Mouse (Mus musculus) neural tube, embryonic 13.5 days (tissue): ENCODE measurements around the gene Gm4792. TPM values are rescaled to one million over a fixed set of nuclear protein-coding genes. Genes with fewer than 3 reads are reported as not detected.

Experiments used
- ATAC-seq: fragments of 200-750 bp; cut with Nextera tagmentation; 2 replicates; pipeline ENCODE4 v1.8.0; 2017; ENCODE audit warnings: low read depth, mild to moderate bottlenecking, moderate TSS enrichment, moderate library complexity
- H3K27ac ChIP-seq: fragments of 300-500 bp; sonication (generic); replicated peaks from 2 replicates; pipeline ENCODE4 v1.5.1; 2015; ENCODE audit warnings: moderate library complexity, mild to moderate bottlenecking, inconsistent platforms
- H3K27me3 ChIP-seq: fragments of 300-500 bp; sonication (generic); 2 replicates; pipeline ENCODE4 v1.6.1; 2015; ENCODE audit warnings: mild to moderate bottlenecking, inconsistent platforms
- H3K36me3 ChIP-seq: fragments of 300-500 bp; sonication (generic); 2 replicates; pipeline ENCODE4 v1.6.1; 2015; ENCODE audit warnings: mild to moderate bottlenecking, inconsistent platforms
- H3K4me1 ChIP-seq: fragments of 300-500 bp; sonication (generic); replicated peaks from 2 replicates; pipeline ENCODE4 v1.6.1; 2015; ENCODE audit warnings: inconsistent platforms
- H3K4me2 ChIP-seq: fragments of 300-500 bp; sonication (generic); 2 replicates; pipeline ENCODE4 v1.6.1; 2015; ENCODE audit warnings: inconsistent platforms, mild to moderate bottlenecking, moderate library complexity
- H3K4me3 ChIP-seq: fragments of 300-500 bp; sonication (generic); 2 replicates; pipeline ENCODE4 v1.5.1; 2015; ENCODE audit warnings: mild to moderate bottlenecking, inconsistent platforms
- H3K9ac ChIP-seq: fragments of 300-500 bp; sonication (generic); 2 replicates; pipeline ENCODE4 v1.6.1; 2015; ENCODE audit warnings: moderate library complexity, mild to moderate bottlenecking, inconsistent platforms
- H3K9me3 ChIP-seq: fragments of 300-500 bp; sonication (generic); 2 replicates; pipeline ENCODE4 v1.6.1; 2016; ENCODE audit warnings: inconsistent platforms
- WGBS: fragments of 180-500 bp; shearing (Covaris S2); methylation state at CpG from one replicate; pipeline ENCODE4 v1.1.7; 2015; 5-methylcytosine and 5-hydroxymethylcytosine counted together
- polyA plus RNA-seq: library from polyadenylated mRNA; unstranded; fragments of >200 nt; fragmentation: Nextera tagmentation; extraction: Ambion mirVana; gene quantifications from 2 replicates; pipeline ENCODE4 v1.2.1, GENCODE M21; 2015

Gene Gm4792
- polyA plus RNA-seq, 1 experiment from 2014 or later: not detected

- Histone ChIP-seq H3K27ac (peak overlapping the region; percentile 83), H3K4me3 (no peak overlapping the region), H3K4me2 (no peak overlapping the region), H3K9me3 (no peaks in the 10 kb centered on the region), H3K9ac (peak overlapping the region; percentile 1; the same call in 1 of the 2 replicates), H3K4me1 (peaks cover 30% of the 10 kb centered on the region), H3K36me3 (no peaks in the 10 kb centered on the region), H3K27me3 (no peaks in the 10 kb centered on the region)
- ATAC-seq: peak; percentile 60
- WGBS: 15% methylated on average over 6 of the region's 6 CpGs
Observed at GRCm38 (mm10) chr10:94294933-94295750, 3.4 kb downstream of the Gm4792 start.

GRCm38 (mm10) chr10:94294437-94294836 lies 4.1 kb downstream of the Gm4792 start:
- no peaks in the 10 kb centered on the region for H3K9me3 ChIP-seq
- no peaks in the 10 kb centered on the region for H3K27me3 ChIP-seq
- no peak for ATAC-seq
- H3K4me1 ChIP-seq: peaks cover 30% of the 10 kb centered on the region
- H3K36me3 ChIP-seq: no peaks in the 10 kb centered on the region
- 85% methylated on average over 5 of the region's 5 CpGs for WGBS
- peak overlapping the region; percentile 1; the same call in 1 of the 2 replicates for H3K9ac ChIP-seq
- no peak overlapping the region for H3K4me3 ChIP-seq
- H3K27ac ChIP-seq: peak overlapping the region; percentile 83
- no peak overlapping the region for H3K4me2 ChIP-seq

GRCm38 (mm10) chr10:94282797-94283196 lies 15.7 kb downstream of the Gm4792 start:
- Histone ChIP-seq H3K27ac (no peak overlapping the region), H3K9me3 (no peaks in the 10 kb centered on the region), H3K36me3 (no peaks in the 10 kb centered on the region), H3K4me2 (no peak overlapping the region), H3K9ac (no peak overlapping the region), H3K27me3 (no peaks in the 10 kb centered on the region), H3K4me3 (no peak overlapping the region), H3K4me1 (peaks cover 20% of the 10 kb centered on the region)
- 86% methylated on average over 7 of the region's 7 CpGs for WGBS
- no peak for ATAC-seq

- peaks cover 25% of the 10 kb centered on the region for H3K4me1 ChIP-seq
- 71% methylated on average over 8 of the region's 8 CpGs for WGBS
- no peak overlapping the region; the same call in 1 of the 2 replicates for H3K27ac ChIP-seq
- no peaks in the 10 kb centered on the region for H3K36me3 ChIP-seq
- no peak overlapping the region for H3K9ac ChIP-seq
- ATAC-seq: no peak
- H3K9me3 ChIP-seq: no peaks in the 10 kb centered on the region
- H3K4me3 ChIP-seq: no peak overlapping the region
- no peaks in the 10 kb centered on the region for H3K27me3 ChIP-seq
- no peak overlapping the region for H3K4me2 ChIP-seq
Observed at GRCm38 (mm10) chr10:94282179-94282578, 16.3 kb downstream of the Gm4792 start.

DNA sequence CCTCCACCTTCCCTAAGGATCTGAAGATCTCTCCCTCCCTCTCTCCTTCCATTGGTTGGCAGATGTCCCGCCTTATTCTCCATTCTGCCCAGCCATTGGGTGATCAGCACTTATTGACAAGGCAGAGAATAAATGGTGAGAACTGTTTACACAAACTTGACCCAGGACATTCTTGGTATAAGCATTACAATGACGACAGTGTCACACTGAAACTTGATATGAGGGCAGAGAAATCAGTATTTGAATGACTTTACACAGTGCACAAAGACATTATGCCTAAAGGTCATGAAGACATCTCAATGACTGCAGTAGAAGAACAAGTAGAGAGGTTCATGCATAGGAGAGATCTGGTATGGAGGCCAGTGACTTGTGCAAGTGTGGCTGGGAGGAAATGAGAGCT lies 22.0 kb downstream of the Gm4792 start:
- H3K9ac ChIP-seq: no peak overlapping the region
- H3K27me3 ChIP-seq: no peaks in the 10 kb centered on the region
- WGBS: 60% methylated on average over 2 of the region's 2 CpGs
- peaks cover 27% of the 10 kb centered on the region for H3K4me1 ChIP-seq
- no peak overlapping the region for H3K4me3 ChIP-seq
- no peak for ATAC-seq
- no peak overlapping the region for H3K27ac ChIP-seq
- H3K4me2 ChIP-seq: no peak overlapping the region
- H3K9me3 ChIP-seq: no peaks in the 10 kb centered on the region
- no peaks in the 10 kb centered on the region for H3K36me3 ChIP-seq

DNA sequence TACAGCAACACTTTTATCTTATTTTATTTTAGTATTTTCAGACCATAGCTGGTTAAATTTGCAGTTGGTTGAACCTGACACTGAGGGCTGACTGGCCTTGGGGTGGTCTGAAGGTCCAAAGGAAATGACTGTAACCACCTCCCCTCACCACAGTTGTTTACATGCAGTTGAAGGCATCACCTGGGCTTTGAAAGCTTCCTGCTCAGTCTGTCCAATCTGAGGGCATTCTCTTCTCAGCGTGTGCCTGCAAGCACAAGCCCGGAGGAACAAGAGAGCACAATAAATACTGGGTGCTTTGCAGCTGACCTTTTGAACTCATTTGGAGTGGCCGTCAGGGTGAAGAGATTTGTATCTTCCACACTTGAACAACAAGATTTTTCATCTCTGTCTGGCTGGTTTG lies 23.2 kb downstream of the Gm4792 start:
- Histone ChIP-seq H3K9ac (no peak overlapping the region), H3K36me3 (no peaks in the 10 kb centered on the region), H3K27me3 (no peaks in the 10 kb centered on the region), H3K4me2 (no peak overlapping the region), H3K4me3 (no peak overlapping the region), H3K9me3 (no peaks in the 10 kb centered on the region), H3K27ac (no peak overlapping the region), H3K4me1 (peaks cover 33% of the 10 kb centered on the region)
- ATAC-seq: no peak
- WGBS: 8% methylated on average over 3 of the region's 3 CpGs

- no peak overlapping the region for H3K4me3 ChIP-seq
- 0 out of 2 replicates have a peak overlapping the region, but pooled peaks have one; percentile 4 for H3K27ac ChIP-seq
- WGBS: 61% methylated on average over 17 of the region's 17 CpGs
- no peak overlapping the region for H3K9ac ChIP-seq
- H3K4me1 ChIP-seq: 0 out of 2 replicates have a peak, but pooled peaks cover 9% of the 10 kb centered on the region
- H3K36me3 ChIP-seq: no peaks in the 10 kb centered on the region
- no peaks in the 10 kb centered on the region for H3K27me3 ChIP-seq
- H3K4me2 ChIP-seq: no peak overlapping the region
- peak; percentile 8; the same call in 1 of the 2 replicates for ATAC-seq
- H3K9me3 ChIP-seq: 0 out of 2 replicates have a peak, but pooled peaks cover 7% of the 10 kb centered on the region
Observed at GRCm38 (mm10) chr10:94265656-94266542, 32.6 kb downstream of the Gm4792 start.

DNA sequence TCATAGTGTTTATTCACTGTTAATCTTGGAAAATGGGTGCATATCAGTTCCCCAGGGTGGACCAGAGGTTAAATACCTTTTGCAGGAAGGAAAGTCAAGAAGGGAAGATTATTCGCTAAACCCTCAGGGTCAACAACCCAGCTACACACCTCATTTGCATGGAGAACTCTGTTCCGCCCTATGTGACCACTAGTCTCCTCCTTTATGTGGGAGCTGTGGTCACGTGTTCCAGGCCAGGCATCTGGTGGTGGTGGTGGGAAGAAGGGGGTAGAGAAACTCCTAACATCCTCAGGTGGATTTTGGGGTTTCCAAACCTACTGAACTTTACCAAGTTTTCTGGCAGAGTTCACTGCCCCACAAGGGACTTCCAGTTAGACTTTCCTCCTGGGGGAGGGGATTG lies 35.3 kb downstream of the Gm4792 start:
- Histone ChIP-seq H3K9ac (no peak overlapping the region), H3K27me3 (no peaks in the 10 kb centered on the region), H3K4me3 (no peak overlapping the region), H3K36me3 (no peaks in the 10 kb centered on the region), H3K9me3 (no peaks in the 10 kb centered on the region), H3K27ac (no peak overlapping the region), H3K4me2 (no peak overlapping the region), H3K4me1 (0 out of 2 replicates have a peak, but pooled peaks cover 8% of the 10 kb centered on the region)
- 83% methylated on average over 3 of the region's 3 CpGs for WGBS
- ATAC-seq: no peak

DNA sequence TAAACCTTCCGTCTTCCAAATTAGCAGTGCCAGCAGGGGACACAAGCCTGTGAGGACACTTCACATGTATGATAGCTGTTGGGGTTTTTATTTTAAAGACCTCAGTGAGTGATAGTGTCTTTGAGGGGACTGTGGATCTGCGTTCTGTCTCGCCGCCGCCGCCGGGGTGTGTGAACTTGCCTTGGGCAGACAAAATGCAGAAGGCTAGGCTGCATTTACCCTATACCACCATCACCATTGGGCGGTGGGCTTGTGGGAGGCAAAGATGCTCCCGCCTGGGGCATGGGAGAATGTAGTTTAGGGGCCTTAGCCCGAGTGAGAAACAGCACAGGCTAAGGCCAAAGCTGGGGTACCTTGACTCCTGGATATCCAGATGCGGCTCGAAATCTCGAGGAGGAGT lies 35.9 kb downstream of the Gm4792 start:
- Histone ChIP-seq H3K4me2 (no peak overlapping the region), H3K36me3 (no peaks in the 10 kb centered on the region), H3K27me3 (no peaks in the 10 kb centered on the region), H3K9me3 (no peaks in the 10 kb centered on the region), H3K4me3 (no peak overlapping the region), H3K27ac (no peak overlapping the region), H3K9ac (no peak overlapping the region), H3K4me1 (0 out of 2 replicates have a peak, but pooled peaks cover 8% of the 10 kb centered on the region)
- 93% methylated on average over 13 of the region's 13 CpGs for WGBS
- ATAC-seq: no peak

DNA sequence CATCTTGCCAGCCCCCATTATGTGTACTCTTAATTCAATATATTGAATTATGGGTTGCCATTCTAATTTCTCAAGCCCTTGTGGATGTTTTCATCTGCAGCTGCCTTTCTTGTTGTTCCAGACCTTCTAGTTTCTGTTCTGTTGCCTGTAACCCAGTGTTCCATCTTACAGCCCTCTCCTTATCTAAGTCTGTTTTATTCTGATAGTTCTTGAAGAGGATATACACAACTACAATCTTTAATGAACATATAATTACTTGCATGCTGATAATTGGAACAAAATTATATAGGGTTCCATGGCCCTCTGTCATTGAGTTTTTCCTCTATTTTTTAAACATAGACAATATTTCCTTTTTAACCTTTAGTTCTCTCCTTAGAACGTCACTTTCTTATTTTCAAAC lies 38.0 kb downstream of the Gm4792 start:
- Histone ChIP-seq H3K4me1 (0 out of 2 replicates have a peak, but pooled peaks cover under 1% of the 10 kb centered on the region), H3K27me3 (no peaks in the 10 kb centered on the region), H3K36me3 (no peaks in the 10 kb centered on the region), H3K4me2 (no peak overlapping the region), H3K27ac (no peak overlapping the region), H3K4me3 (no peak overlapping the region), H3K9me3 (no peaks in the 10 kb centered on the region), H3K9ac (no peak overlapping the region)
- ATAC-seq: no peak
- 90% methylated on average over 1 of the region's 1 CpGs for WGBS

GRCm38 (mm10) chr10:94256518-94256917 lies 42.0 kb downstream of the Gm4792 start:
- no peak for ATAC-seq
- H3K4me3 ChIP-seq: no peak overlapping the region
- H3K4me2 ChIP-seq: no peak overlapping the region
- no peak overlapping the region for H3K9ac ChIP-seq
- H3K9me3 ChIP-seq: peaks cover 3% of the 10 kb centered on the region; the same call in 1 of the 2 replicates
- no peaks in the 10 kb centered on the region for H3K27me3 ChIP-seq
- H3K36me3 ChIP-seq: no peaks in the 10 kb centered on the region
- 0 out of 2 replicates have a peak overlapping the region, but pooled peaks have one; percentile 9 for H3K27ac ChIP-seq
- no peaks in the 10 kb centered on the region for H3K4me1 ChIP-seq
- 97% methylated on average over 4 of the region's 4 CpGs for WGBS

GRCm38 (mm10) chr10:94255744-94256143 lies 42.8 kb downstream of the Gm4792 start:
- Histone ChIP-seq H3K27ac (no peak overlapping the region), H3K4me3 (no peak overlapping the region), H3K27me3 (no peaks in the 10 kb centered on the region), H3K9me3 (peaks cover 3% of the 10 kb centered on the region; the same call in 1 of the 2 replicates), H3K4me2 (no peak overlapping the region), H3K4me1 (no peaks in the 10 kb centered on the region), H3K9ac (no peak overlapping the region), H3K36me3 (no peaks in the 10 kb centered on the region)
- ATAC-seq: no peak
- 57% methylated on average over 6 of the region's 6 CpGs for WGBS
